Mouse (Mus musculus) gastrocnemius, postnatal 4 days (tissue): ENCODE measurements around the gene Lamtor1. TPM values are rescaled to one million over a fixed set of nuclear protein-coding genes. Genes with fewer than 3 reads are reported as not detected.

ENCODE experiments used
- microRNA-seq: library from miRNA; unstranded; fragments of <30 nt; microRNA quantifications from one replicate; pipeline ENCODE4 v1.2.0, GENCODE M21; 2021
- total RNA-seq, 2 experiments: library from RNA; stranded (reverse); gene quantifications; 2 replicates each; pipeline ENCODE4 v1.2.3; 2021

The Lamtor1 gene
- total RNA-seq, 2 experiments from 2014 or later: 105 to 106 TPM

Small RNA genes lying within 50 kb of the gene (microRNA-seq; reads per million reads assigned to microRNA genes)
- gene Gm22655: not detected

Other genes starting within 250 kb of the Lamtor1 start
- 10 to 100 TPM; 33.7 to 33.9 TPM for gene Clpb, start 242.3 kb upstream of the Lamtor1 start, total RNA-seq
- gene Phox2a, start 87.6 kb upstream of the Lamtor1 start, total RNA-seq: under 1 TPM; 0.26 to 0.27 TPM
- gene Inppl1, start 67.7 kb upstream of the Lamtor1 start, total RNA-seq: 100 to 1,000 TPM in 1 of 2 experiments, 10 to 100 TPM in 1; 95.1 to 101 TPM
- gene Folr2, start 48.7 kb upstream of the Lamtor1 start, total RNA-seq: 1 to 10 TPM; 6.4 to 9.1 TPM
- 10 to 100 TPM; 21.4 to 24.4 TPM for gene Anapc15, start 42.2 kb upstream of the Lamtor1 start, total RNA-seq
- gene Folr1, start 35.1 kb upstream of the Lamtor1 start, total RNA-seq: 1 to 10 TPM; 1.1 to 1.6 TPM
- under 1 TPM in 1 of 2 experiments, not detected in 1; 0.10 TPM for gene Tomt, start 455 bp downstream of the Lamtor1 start, total RNA-seq
- 1 to 10 TPM; 2.8 to 3.1 TPM for gene Lrrc51, start 28.0 kb downstream of the Lamtor1 start, total RNA-seq
- 100 to 1,000 TPM; 115 to 123 TPM for gene Numa1, start 28.2 kb downstream of the Lamtor1 start, total RNA-seq
- 1 to 10 TPM; 5.0 to 6.2 TPM for gene Il18bp, start 112.8 kb downstream of the Lamtor1 start, total RNA-seq
- gene Rnf121, start 159.6 kb downstream of the Lamtor1 start, total RNA-seq: 10 to 100 TPM; 27.4 to 31.3 TPM
- 10 to 100 TPM; 14.5 to 18.6 TPM for gene Xndc1, start 159.6 kb downstream of the Lamtor1 start, total RNA-seq
- 1 to 10 TPM; 1.4 to 2.6 TPM for gene Xntrpc, start 159.8 kb downstream of the Lamtor1 start, total RNA-seq
- under 1 TPM; 0.29 to 0.93 TPM for gene Trpc2, start 177.2 kb downstream of the Lamtor1 start, total RNA-seq
- gene Art1, start 195.8 kb downstream of the Lamtor1 start, total RNA-seq: 100 to 1,000 TPM; 223 to 276 TPM
- gene Art5, start 203.6 kb downstream of the Lamtor1 start, total RNA-seq: 10 to 100 TPM in 1 of 2 experiments, 1 to 10 TPM in 1; 8.8 to 13.6 TPM
- not detected for gene Chrna10, start 210.9 kb downstream of the Lamtor1 start, total RNA-seq